Mouse (Mus musculus): ENCODE data around the gene Gm20388. TPM values are rescaled to one million over a fixed set of nuclear protein-coding genes. Genes with fewer than 3 reads are reported as not detected.
"Not testable (repeated sequence)": the region's sequence is repeated elsewhere in the genome, so short reads cannot be mapped to it uniquely, and the experiment has no call there.

The Gm20388 gene
- polyA plus RNA-seq, 1 experiment from 2014 or later = 12.4 TPM

- no peaks in the 10 kb centered on the region for H3K27me3 ChIP-seq (replicated peaks; ENCODE audit: control insufficient read depth, insufficient read depth, low read length)
These were observed 876.1 kb downstream of the Gm20388 start for GRCm38 (mm10) chr8:120786753-120787152.

GRCm38 (mm10) chr8:120787631-120788030, 877.0 kb downstream of the Gm20388 start:
- WGBS = 49% methylated on average over 5 of the region's 5 CpGs
- no peaks in the 10 kb centered on the region for H3K4me1 ChIP-seq (ENCODE audit: control insufficient read depth, insufficient read depth, low read depth, low read length)
- no peak overlapping the region for H3K4me3 ChIP-seq (ENCODE audit: low read length)
- H3K27ac ChIP-seq (ENCODE audit: low read depth, low read length) = no peak overlapping the region
- no peak overlapping the region for H3K9ac ChIP-seq (ENCODE audit: low read depth, low read length)
- H3K4me2 ChIP-seq (ENCODE audit: low read length) = no peak overlapping the region
- H3K9me3 ChIP-seq (ENCODE audit: control insufficient read depth, low read length) = no peaks in the 10 kb centered on the region
- H3K36me3 ChIP-seq (ENCODE audit: control insufficient read depth, insufficient read depth, low read length) = no peaks in the 10 kb centered on the region
- ATAC-seq = no peak
- no peaks in the 10 kb centered on the region for H3K27me3 ChIP-seq (replicated peaks; ENCODE audit: control insufficient read depth, insufficient read depth, low read length)

More at GRCm38 (mm10) chr8:120786753-120787152, 876.1 kb downstream of the Gm20388 start:
- Histone ChIP-seq H3K27ac (ENCODE audit: low read depth, low read length) (no peak overlapping the region), H3K4me1 (ENCODE audit: control insufficient read depth, insufficient read depth, low read depth, low read length) (no peaks in the 10 kb centered on the region), H3K36me3 (ENCODE audit: control insufficient read depth, insufficient read depth, low read length) (no peaks in the 10 kb centered on the region), H3K9ac (ENCODE audit: low read depth, low read length) (no peak overlapping the region), H3K9me3 (ENCODE audit: control insufficient read depth, low read length) (no peaks in the 10 kb centered on the region), H3K4me3 (ENCODE audit: low read length) (no peak overlapping the region), H3K4me2 (ENCODE audit: low read length) (no peak overlapping the region)
- ATAC-seq = no peak
- WGBS = 84% methylated on average over 4 of the region's 4 CpGs

DNA sequence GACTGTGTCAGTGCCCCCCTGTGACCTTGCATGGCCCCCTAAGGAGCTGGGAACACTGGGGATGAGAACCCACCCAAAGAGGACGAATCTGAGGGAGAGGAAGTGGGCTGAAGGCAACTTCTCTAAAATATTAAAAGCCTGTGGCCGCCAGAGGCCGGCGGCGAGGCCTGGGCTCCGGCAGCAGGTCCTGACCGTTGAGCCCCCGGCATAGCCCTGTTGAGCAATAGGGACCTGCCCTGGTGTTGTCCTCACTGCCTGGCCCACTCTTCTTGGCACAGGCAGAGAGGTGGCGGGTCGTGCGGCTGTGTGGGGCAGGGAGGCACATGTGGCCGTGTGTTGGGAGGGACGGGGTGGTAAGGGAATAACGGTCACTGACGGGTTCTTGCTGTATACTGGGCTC, 882.1 kb downstream of the Gm20388 start:
- ATAC-seq = no peak
- Histone ChIP-seq H3K4me3 (ENCODE audit: low read length) (no peak overlapping the region), H3K9me3 (ENCODE audit: control insufficient read depth, low read length) (no peaks in the 10 kb centered on the region), H3K4me1 (ENCODE audit: control insufficient read depth, insufficient read depth, low read depth, low read length) (no peaks in the 10 kb centered on the region), H3K27ac (ENCODE audit: low read depth, low read length) (no peak overlapping the region), H3K4me2 (ENCODE audit: low read length) (no peak overlapping the region), H3K9ac (ENCODE audit: low read depth, low read length) (no peak overlapping the region), H3K27me3 (replicated peaks; ENCODE audit: control insufficient read depth, insufficient read depth, low read length) (no peaks in the 10 kb centered on the region), H3K36me3 (ENCODE audit: control insufficient read depth, insufficient read depth, low read length) (no peaks in the 10 kb centered on the region)
- WGBS = 88% methylated on average over 15 of the region's 15 CpGs

- 48% methylated on average over 9 of the region's 9 CpGs for WGBS
- Histone ChIP-seq H3K4me2 (ENCODE audit: low read length) (no peak overlapping the region), H3K9ac (ENCODE audit: low read depth, low read length) (no peak overlapping the region), H3K4me1 (ENCODE audit: control insufficient read depth, insufficient read depth, low read depth, low read length) (no peaks in the 10 kb centered on the region; the same call in 1 of the 2 replicates), H3K9me3 (ENCODE audit: control insufficient read depth, low read length) (no peaks in the 10 kb centered on the region), H3K4me3 (ENCODE audit: low read length) (no peak overlapping the region), H3K36me3 (ENCODE audit: control insufficient read depth, insufficient read depth, low read length) (no peaks in the 10 kb centered on the region), H3K27ac (ENCODE audit: low read depth, low read length) (no peak overlapping the region), H3K27me3 (replicated peaks; ENCODE audit: control insufficient read depth, insufficient read depth, low read length) (0 out of 2 replicates have a peak, but pooled peaks cover 2% of the 10 kb centered on the region)
- peak; percentile 79 for ATAC-seq
These were observed 885.4 kb downstream of the Gm20388 start for GRCm38 (mm10) chr8:120795944-120796635.

DNA sequence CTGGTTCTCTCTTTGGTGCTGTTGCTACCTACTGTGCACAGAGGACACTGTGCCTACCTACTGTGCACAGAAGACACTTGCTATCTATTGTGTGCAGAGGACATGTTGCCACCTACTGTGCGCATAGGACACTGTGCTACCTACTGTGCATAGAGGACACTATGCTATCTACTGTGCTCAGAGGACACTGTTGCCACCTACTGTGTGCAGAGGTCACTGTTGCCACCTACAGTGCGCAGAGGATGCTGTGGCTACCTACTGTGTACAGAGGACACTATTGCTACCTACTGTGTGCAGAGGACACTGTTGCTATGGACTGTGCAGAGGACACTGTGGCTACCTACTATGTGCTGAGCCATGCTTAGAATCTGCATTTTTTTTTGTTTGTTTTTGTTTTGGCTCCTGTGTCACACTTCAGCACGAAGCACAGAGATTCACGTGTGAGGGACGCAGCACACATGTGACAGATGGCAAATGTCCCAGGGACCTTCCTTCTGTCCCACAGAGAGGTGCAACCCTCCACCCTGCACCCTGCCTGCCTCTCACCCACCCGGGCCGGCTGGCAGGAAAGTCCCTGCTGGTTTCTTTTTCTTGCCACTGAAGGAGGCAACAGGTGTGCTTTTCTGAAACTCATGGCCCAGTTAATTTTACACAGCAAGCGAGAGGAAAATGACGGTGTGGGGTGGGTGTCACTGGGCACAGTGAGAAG, 886.5 kb downstream of the Gm20388 start:
- Histone ChIP-seq H3K27ac (ENCODE audit: low read depth, low read length) (no peak overlapping the region), H3K4me3 (ENCODE audit: low read length) (no peak overlapping the region), H3K4me2 (ENCODE audit: low read length) (no peak overlapping the region), H3K4me1 (ENCODE audit: control insufficient read depth, insufficient read depth, low read depth, low read length) (no peaks in the 10 kb centered on the region; the same call in 1 of the 2 replicates), H3K36me3 (ENCODE audit: control insufficient read depth, insufficient read depth, low read length) (no peaks in the 10 kb centered on the region), H3K9ac (ENCODE audit: low read depth, low read length) (no peak overlapping the region), H3K9me3 (ENCODE audit: control insufficient read depth, low read length) (no peaks in the 10 kb centered on the region), H3K27me3 (replicated peaks; ENCODE audit: control insufficient read depth, insufficient read depth, low read length) (peaks cover 6% of the 10 kb centered on the region)
- 85% methylated on average over 9 of the region's 9 CpGs for WGBS
- ATAC-seq = no peak

GRCm38 (mm10) chr8:120800308-120800865, 889.7 kb downstream of the Gm20388 start:
- Histone ChIP-seq H3K4me3 (ENCODE audit: low read length) (no peak overlapping the region; the same call in 1 of the 2 replicates), H3K4me2 (ENCODE audit: low read length) (peak overlapping the region; percentile 54), H3K9me3 (ENCODE audit: control insufficient read depth, low read length) (no peaks in the 10 kb centered on the region), H3K27ac (ENCODE audit: low read depth, low read length) (no peak overlapping the region), H3K36me3 (ENCODE audit: control insufficient read depth, insufficient read depth, low read length) (no peaks in the 10 kb centered on the region), H3K4me1 (ENCODE audit: control insufficient read depth, insufficient read depth, low read depth, low read length) (no peaks in the 10 kb centered on the region; the same call in 1 of the 2 replicates), H3K27me3 (replicated peaks; ENCODE audit: control insufficient read depth, insufficient read depth, low read length) (peaks cover 6% of the 10 kb centered on the region), H3K9ac (ENCODE audit: low read depth, low read length) (peak overlapping the region; percentile 47; the same call in 1 of the 2 replicates)
- WGBS = 7% methylated on average over 14 of the region's 17 CpGs
- peak; percentile 66 for ATAC-seq

GRCm38 (mm10) chr8:120803661-120804375, 893.2 kb downstream of the Gm20388 start:
- 52% methylated on average over 6 of the region's 6 CpGs for WGBS
- not testable (repeated sequence) for H3K4me3 ChIP-seq (ENCODE audit: low read length)

GRCm38 (mm10) chr8:120804741-120805140, 894.1 kb downstream of the Gm20388 start:
- no peaks in the 10 kb centered on the region for H3K36me3 ChIP-seq (ENCODE audit: control insufficient read depth, insufficient read depth, low read length)
- no peak overlapping the region for H3K4me2 ChIP-seq (ENCODE audit: low read length)
- no peak overlapping the region for H3K4me3 ChIP-seq (ENCODE audit: low read length)
- no peaks in the 10 kb centered on the region for H3K9me3 ChIP-seq (ENCODE audit: control insufficient read depth, low read length)
- ATAC-seq = no peak
- H3K9ac ChIP-seq (ENCODE audit: low read depth, low read length) = no peak overlapping the region
- no peaks in the 10 kb centered on the region; the same call in 1 of the 2 replicates for H3K4me1 ChIP-seq (ENCODE audit: control insufficient read depth, insufficient read depth, low read depth, low read length)
- 75% methylated on average over 3 of the region's 3 CpGs for WGBS
- no peak overlapping the region for H3K27ac ChIP-seq (ENCODE audit: low read depth, low read length)
- peaks cover 6% of the 10 kb centered on the region for H3K27me3 ChIP-seq (replicated peaks; ENCODE audit: control insufficient read depth, insufficient read depth, low read length)

More at GRCm38 (mm10) chr8:120803661-120804375, 893.2 kb downstream of the Gm20388 start:
- not testable (repeated sequence) for H3K9me3 ChIP-seq (ENCODE audit: control insufficient read depth, low read length); H3K4me1 ChIP-seq (ENCODE audit: control insufficient read depth, insufficient read depth, low read depth, low read length); H3K9ac ChIP-seq (ENCODE audit: low read depth, low read length); ATAC-seq; H3K4me2 ChIP-seq (ENCODE audit: low read length); H3K27ac ChIP-seq (ENCODE audit: low read depth, low read length); H3K27me3 ChIP-seq (replicated peaks; ENCODE audit: control insufficient read depth, insufficient read depth, low read length); H3K36me3 ChIP-seq (ENCODE audit: control insufficient read depth, insufficient read depth, low read length)
